Mouse (Mus musculus) neural tube, embryonic 11.5 days (tissue): ENCODE results near the gene Gk2. TPM values are rescaled to one million over a fixed set of nuclear protein-coding genes. Genes with fewer than 3 reads are reported as not detected.

Experiments
- ATAC-seq: fragments of 200-750 bp; cut with Nextera tagmentation; 2 replicates; pipeline ENCODE4 v1.8.0; 2017; ENCODE audit warnings: moderate number of reproducible peaks, mild to moderate bottlenecking, moderate TSS enrichment, moderate library complexity; ENCODE audit not compliant: insufficient read depth, low FRiP score, low TSS enrichment
- DNase-seq: peaks from one replicate; pipeline ENCODE4 v3.0.0-alpha.2; 2015; ENCODE audit warnings: low spot score
- H3K27ac ChIP-seq: fragments of 300-500 bp; sonication (generic); 2 replicates; pipeline ENCODE4 v1.5.1; 2014; ENCODE audit warnings: low read depth, mild to moderate bottlenecking, low read length
- H3K27me3 ChIP-seq: fragments of 300-500 bp; sonication (generic); 2 replicates; pipeline ENCODE4 v1.6.1; 2014; ENCODE audit warnings: mild to moderate bottlenecking, low read length, mixed read lengths; ENCODE audit not compliant: control insufficient read depth, insufficient read depth
- H3K36me3 ChIP-seq: fragments of 300-500 bp; sonication (generic); 2 replicates; pipeline ENCODE4 v1.6.1; 2014; ENCODE audit warnings: mild to moderate bottlenecking, low read length, moderate library complexity, mixed read lengths; ENCODE audit not compliant: control insufficient read depth, insufficient read depth
- H3K4me1 ChIP-seq: fragments of 300-500 bp; sonication (generic); 2 replicates; pipeline ENCODE4 v1.6.1; 2014; ENCODE audit warnings: low read length, mixed read lengths; ENCODE audit not compliant: control insufficient read depth, insufficient read depth
- H3K4me2 ChIP-seq: fragments of 300-500 bp; sonication (generic); 2 replicates; pipeline ENCODE4 v1.6.1; 2014; ENCODE audit warnings: low read depth, mild to moderate bottlenecking, moderate library complexity
- H3K4me3 ChIP-seq: fragments of 300-500 bp; sonication (generic); 2 replicates; pipeline ENCODE4 v1.5.1; 2014; ENCODE audit warnings: low read depth, low read length
- H3K9ac ChIP-seq: fragments of 300-500 bp; sonication (generic); 2 replicates; pipeline ENCODE4 v1.6.1; 2014; ENCODE audit warnings: mild to moderate bottlenecking, low read length
- H3K9me3 ChIP-seq: fragments of 300-500 bp; sonication (generic); 2 replicates; pipeline ENCODE4 v1.6.1; 2016; ENCODE audit warnings: low read length; ENCODE audit not compliant: control insufficient read depth
- WGBS: fragments of 180-500 bp; shearing (Covaris S2); extraction: QIAGEN DNeasy Blood & Tissue Kit; methylation state at CpG from one replicate; pipeline ENCODE4 v1.1.7; 2014; 5-methylcytosine and 5-hydroxymethylcytosine counted together
- polyA plus RNA-seq: library from polyadenylated mRNA; unstranded; fragments of >200 nt; fragmentation: Nextera tagmentation; extraction: Ambion mirVana; gene quantifications from 2 replicates; pipeline ENCODE4 v1.2.1, GENCODE M21; 2014

Gk2 gene
- polyA plus RNA-seq, 1 experiment from 2014 or later, result not detected

- 70% methylated on average over 6 of the region's 6 CpGs for WGBS
These were observed 46.6 kb downstream of the Gk2 start for GRCm38 (mm10) chr5:97410190-97410589.

GRCm38 (mm10) chr5:97409234-97409704 lies 47.6 kb downstream of the Gk2 start:
- Histone ChIP-seq H3K9me3 (no peaks in the 10 kb centered on the region), H3K4me3 (no peak overlapping the region), H3K27me3 (no peaks in the 10 kb centered on the region), H3K4me1 (no peaks in the 10 kb centered on the region), H3K9ac (no peak overlapping the region), H3K36me3 (no peaks in the 10 kb centered on the region), H3K27ac (no peak overlapping the region), H3K4me2 (no peak overlapping the region)
- DNase-seq, result no peak
- 42% methylated on average over 4 of the region's 4 CpGs for WGBS
- ATAC-seq, result peak; percentile 48; the same call in 1 of the 2 replicates

More at GRCm38 (mm10) chr5:97410190-97410589, 46.6 kb downstream of the Gk2 start:
- Histone ChIP-seq H3K9me3 (no peaks in the 10 kb centered on the region), H3K4me1 (no peaks in the 10 kb centered on the region), H3K4me3 (no peak overlapping the region), H3K36me3 (no peaks in the 10 kb centered on the region), H3K4me2 (no peak overlapping the region), H3K27ac (no peak overlapping the region), H3K9ac (no peak overlapping the region), H3K27me3 (no peaks in the 10 kb centered on the region)
- ATAC-seq (no peak; the same call in 1 of the 2 replicates), DNase-seq (no peak)

Other genes with a start within 250 kb of the Gk2 start
- not detected in 2 replicates for gene Naa11, start 64.6 kb downstream of the Gk2 start, polyA plus RNA-seq